Mouse (Mus musculus) heart, adult 18-20 months (tissue): ENCODE data around the gene Dlx5. TPM values are rescaled to one million over a fixed set of nuclear protein-coding genes. Genes with fewer than 3 reads are reported as not detected.
A peak's percentile ranks its signal among the peaks of the same experiment; 100 is the strongest.

Experiments used
- DNase-seq, 2 experiments: peaks; one replicate each; pipeline ENCODE4 v3.0.0; 2021 to 2022; ENCODE audit warnings: mixed read lengths in 1 of 2
- total RNA-seq, 2 experiments: library from RNA; stranded (reverse); gene quantifications; 2 replicates each; pipeline ENCODE4 v1.2.3; 2021

Dlx5 gene
- total RNA-seq, 2 experiments from 2014 or later = 0.37 TPM; not detected in 1

DNA sequence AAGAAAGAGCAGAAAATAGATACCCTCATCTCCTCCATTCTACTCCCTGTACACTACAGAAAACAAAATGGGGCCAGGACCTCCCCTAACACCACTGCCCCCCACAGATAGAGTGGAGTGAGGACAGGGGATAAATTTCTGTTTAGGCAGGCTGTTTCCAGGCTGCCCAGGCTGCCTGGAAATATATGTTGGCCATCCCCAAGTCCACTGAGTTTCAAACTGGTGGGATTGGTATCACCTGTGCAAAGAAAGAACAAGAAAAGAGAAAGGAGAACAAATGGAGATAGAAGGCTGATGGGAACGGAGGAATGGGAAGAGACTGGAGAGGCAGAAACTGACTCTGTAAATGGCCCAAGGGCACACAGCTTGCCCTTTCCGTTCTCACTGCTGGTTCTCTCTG, 5.7 kb downstream of the Dlx5 start:
- no peak for DNase-seq

GRCm38 (mm10) chr6:6875676-6876075, 6.2 kb downstream of the Dlx5 start:
- no peak for DNase-seq

- no peak for DNase-seq
These were observed 6.7 kb downstream of the Dlx5 start for GRCm38 (mm10) chr6:6875136-6875535.

GRCm38 (mm10) chr6:6874073-6874771, 7.7 kb downstream of the Dlx5 start:
- no peak for DNase-seq

GRCm38 (mm10) chr6:6873476-6874072, 8.3 kb downstream of the Dlx5 start:
- DNase-seq = no peak

GRCm38 (mm10) chr6:6872873-6873272, 9.0 kb downstream of the Dlx5 start:
- DNase-seq = no peak

- no peak for DNase-seq
These were observed 10.2 kb downstream of the Dlx5 start for GRCm38 (mm10) chr6:6871692-6872091.

DNA sequence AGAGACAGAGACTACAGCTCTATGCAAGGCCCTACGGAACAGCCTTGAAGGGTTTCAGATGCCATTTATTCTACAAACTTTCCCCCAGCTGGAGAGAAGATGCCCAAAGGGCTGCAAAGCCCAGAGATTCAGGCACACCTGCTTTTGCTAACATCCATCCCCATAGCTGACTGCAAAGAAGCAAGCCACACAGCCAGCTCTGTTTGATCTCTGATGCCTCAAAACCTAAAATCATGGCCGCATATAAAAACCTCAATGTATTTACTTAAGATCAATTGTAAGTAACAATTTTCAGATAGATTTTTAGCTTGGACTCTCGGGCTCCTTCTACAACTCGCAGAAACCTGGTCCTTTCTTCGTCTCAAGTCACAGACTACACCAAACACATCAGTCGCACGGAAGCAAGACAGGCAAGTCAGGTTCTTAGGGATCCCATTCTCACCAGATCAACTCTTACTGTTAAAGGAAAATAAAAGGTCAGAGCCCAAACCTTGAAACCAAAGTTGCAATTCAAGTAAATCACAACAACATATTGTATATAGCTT, 10.9 kb downstream of the Dlx5 start:
- DNase-seq = no peak

DNA sequence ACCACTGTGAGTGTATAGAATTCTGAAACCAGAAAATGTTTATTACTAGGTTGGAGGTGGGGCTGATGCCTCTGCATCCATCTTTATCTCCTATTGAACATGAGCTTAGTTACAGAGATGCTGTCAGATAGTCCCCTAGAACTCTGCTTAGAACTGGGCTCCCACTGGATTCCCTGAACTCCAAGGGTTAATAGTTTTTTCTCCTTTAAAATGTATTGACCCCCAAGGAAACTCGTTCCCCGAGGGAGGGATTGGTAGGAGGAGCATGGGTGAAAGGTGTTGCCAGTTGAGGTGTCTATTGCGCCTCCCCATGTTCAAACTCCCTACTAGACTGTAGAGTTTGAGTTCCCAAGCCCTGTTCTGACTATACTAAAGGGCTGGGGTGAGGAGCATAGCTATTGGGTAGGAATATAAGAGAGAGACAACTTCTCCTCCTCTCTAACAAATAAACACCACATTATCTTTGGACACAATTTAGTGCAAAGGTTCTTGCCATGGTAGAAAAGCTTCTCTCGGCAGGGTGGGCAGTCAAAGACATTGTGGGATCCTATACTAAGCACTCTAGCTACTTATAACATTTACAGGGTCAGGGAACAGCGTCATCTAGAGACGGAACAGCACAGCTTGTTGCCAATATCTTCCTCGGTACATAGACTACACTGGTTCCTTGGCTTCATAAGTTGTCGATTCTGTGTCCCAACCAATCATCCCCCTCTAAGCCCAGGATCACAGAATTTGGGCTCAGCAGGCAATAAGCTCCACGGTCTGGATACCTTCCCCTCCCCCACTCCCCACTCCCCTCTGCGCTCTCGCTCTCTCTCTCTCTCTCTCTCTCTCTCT, 11.7 kb downstream of the Dlx5 start:
- DNase-seq = no peak

DNA sequence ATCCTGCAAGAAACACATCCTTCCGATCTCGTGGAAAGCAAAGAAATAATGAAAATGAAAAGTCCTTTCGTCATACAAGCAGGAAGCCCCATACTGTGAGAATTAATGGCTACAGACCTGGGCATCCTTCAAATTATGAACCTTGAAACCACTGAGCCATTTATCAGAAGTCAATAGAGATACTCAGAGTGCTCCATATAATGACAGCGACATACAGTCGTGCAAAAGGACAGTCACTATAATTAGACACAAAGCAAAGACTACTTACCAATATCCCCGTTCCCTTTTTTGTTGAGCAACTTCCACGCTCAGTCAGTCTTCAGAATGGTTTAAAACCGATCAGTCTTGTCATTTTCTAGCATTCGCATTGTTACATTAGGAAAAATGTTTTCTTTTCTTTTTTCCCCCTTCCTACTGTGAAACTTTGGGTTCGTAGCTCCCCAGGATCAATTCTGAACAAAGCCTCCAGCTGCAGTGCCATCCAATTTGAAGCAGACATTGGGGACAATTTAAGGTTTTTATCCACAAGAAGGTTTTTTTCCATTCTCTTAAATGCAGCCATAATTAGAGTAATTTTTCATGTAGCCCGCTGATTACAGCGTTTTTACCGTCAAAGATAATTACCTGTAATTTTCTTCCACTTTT, 12.7 kb downstream of the Dlx5 start:
- no peak for DNase-seq

DNA sequence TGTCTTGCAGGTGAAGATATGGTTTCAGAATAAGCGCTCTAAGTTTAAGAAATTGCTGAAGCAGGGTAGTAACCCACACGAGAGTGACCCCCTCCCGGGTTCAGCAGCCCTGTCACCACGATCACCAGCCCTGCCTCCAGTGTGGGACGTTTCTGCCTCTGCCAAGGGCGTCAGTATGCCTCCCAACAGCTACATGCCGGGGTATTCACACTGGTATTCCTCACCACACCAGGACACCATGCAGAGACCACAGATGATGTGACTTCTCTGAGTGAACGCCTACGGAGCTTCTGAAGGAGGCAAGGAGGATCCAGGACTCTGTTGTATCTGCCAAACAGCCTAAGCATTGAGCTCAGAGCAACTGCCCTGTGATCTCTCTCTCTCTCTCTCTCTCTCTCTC, 14.9 kb downstream of the Dlx5 start:
- no peak for DNase-seq

DNA sequence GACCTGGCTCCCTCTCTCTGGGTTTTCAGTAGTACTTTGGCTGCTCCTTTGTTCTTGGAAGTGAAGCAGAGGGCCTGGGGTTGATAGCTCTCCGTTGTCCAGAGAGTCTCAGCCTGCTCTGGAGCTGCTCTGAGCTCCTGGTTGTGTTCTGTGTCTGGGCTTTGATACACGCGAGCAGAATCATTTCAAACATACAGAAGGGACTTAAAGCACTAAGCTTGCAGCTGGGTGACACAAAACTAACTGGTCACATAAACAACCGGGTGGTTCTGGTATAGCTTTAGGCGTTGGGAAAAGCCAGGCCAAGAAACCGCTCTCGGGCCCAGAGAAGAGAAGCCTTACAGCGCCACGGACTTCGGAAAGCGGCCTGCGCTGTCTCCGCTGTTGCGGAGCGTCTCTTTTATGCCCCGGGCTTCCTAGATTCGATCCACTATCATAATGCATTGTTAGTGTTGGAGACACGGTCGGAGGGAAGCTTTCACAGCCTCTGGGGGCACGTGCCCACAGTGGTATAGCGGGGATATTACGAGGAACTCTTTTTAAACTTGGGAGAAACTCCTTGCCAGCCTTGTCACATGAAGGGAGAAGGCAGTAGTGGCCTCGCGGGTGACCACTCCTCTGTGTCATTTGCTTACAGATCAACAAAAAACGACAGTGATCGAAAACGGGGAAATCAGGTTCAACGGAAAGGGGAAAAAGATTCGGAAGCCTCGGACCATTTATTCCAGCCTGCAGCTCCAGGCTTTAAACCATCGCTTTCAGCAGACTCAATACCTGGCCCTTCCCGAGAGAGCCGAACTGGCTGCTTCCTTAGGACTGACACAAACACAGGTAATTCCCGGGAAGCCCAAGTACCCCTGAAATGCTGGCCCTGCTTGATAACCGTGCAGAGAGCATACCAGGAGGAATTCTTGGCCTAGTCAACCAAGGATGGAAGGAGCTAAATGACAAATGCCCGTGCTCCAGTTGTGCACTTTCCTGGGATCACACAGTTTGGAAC, 17.1 kb downstream of the Dlx5 start:
- no peak for DNase-seq

DNA sequence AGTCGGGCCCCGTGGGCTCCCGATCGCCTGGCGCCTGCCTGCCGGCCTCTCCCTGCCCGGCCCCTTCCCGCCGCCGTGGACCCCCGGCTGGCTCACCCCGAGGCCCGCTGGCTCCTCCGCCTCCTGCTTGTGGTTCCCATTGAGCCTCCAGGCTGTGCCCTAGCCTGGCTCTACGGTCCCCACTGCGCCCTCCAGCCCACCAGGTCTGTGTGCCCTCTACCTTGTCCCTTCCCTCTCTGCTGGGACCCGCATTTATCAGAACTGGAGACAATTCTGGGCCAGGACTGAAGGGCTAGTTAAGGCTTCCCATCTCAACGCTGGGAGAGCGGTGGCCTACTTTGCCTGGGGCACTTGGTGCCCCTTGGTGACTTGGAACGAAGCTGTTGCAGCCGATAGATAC, 17.9 kb downstream of the Dlx5 start:
- DNase-seq = no peak

DNA sequence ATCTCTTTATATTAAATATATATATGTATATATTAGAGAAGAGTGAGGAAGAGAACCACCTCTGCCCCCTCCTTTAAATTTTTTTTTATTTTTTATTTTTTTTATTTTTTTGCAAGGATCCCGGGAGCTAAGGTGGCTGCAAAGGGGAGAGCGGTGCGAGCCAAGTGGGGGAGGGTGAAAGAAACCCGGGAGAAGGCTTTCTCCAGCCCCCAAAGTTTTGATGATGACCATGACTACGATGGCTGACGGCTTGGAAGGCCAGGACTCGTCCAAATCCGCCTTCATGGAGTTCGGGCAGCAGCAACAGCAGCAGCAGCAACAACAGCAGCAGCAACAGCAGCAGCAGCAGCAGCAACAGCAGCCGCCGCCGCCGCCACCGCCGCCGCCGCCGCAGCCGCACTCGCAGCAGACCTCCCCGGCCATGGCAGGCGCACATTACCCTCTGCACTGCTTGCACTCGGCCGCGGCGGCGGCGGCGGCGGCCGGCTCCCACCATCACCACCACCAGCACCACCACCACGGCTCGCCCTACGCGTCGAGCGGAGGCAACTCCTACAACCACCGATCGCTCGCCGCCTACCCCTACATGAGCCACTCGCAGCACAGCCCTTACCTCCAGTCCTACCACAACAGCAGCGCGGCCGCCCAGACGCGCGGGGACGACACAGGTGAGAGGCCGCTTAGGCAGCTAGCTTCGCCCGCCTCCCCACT, 18.6 kb downstream of the Dlx5 start, which contains the start of gene Dlx6:
Gene Dlx6, plus strand, starts transcription at position 175 of the 711 bp plus-strand sequence.
- no peak for DNase-seq

GRCm38 (mm10) chr6:6862611-6863010, 19.3 kb downstream of the Dlx5 start:
- DNase-seq = no peak

DNA sequence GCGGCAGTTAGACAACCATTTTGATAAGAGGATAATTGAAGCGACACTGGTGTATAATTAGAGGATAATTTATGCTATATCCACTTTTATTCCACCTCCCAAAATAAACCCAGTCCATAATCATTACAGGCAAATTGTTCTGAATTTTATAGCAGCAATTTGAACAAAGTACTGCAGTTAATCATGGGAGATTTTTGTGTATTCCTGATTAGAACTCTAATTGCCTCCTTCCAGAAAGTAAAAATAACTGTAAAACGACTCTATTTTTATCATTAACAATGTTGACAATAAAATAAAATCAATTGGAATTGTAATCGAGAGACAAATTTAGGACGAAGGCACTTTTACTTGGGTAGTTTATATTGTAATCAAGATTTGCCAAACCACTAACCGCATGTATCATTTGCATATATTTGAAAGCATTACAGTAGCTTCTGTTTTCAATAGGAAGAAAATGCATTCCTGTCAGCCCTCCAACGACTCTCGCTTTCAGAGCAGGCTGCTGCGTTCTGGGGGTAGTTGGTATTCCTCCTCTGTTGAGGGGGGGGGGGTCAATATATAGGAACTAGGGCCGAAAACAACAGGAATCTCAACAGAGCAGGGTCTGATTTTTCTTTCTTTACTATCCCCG, 20.0 kb downstream of the Dlx5 start:
- DNase-seq = no peak

GRCm38 (mm10) chr6:6861086-6861797, 20.6 kb downstream of the Dlx5 start:
- no peak for DNase-seq

DNA sequence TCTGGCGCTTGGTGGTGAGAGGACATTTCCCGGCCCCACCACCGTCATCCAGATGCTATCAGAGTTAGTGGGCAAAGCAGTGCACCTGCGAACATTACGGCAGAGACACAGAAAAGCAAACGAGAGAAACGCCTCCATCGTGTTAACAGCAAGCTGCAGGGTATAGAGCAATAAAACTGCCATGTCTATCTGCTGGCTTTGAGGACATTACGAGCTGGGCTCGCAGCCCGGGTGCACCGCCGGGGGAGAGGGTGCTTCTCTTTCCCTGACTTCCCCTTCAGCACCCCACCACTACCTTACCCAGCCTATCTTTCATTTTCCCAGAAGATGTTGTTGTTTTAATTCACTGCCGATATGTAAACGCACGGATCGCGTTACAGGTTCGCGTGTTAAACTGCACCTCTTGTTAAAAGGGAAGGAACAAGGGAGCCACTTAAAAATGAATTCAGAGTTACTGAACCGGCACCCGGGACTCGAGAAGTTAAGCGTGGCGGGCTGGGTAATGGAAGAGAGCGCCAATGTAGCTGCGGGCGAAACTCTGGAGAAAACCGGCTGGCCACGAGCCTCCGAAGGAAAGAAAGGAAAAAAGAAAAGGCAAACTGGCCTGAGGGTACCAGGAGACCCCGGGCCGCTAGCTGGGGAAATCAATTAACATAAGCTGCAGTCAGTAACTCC, 21.3 kb downstream of the Dlx5 start:
- DNase-seq = peak in 1 of 2 experiments; percentile 53
